Mouse (Mus musculus) common myeloid progenitor, adult 5-6 weeks (primary cell): ENCODE results near the gene Yipf2. TPM values are rescaled to one million over a fixed set of nuclear protein-coding genes. Genes with fewer than 3 reads are reported as not detected.

Experiments
- total RNA-seq: library from RNA; stranded (forward); fragments of 200-1000, 187-1606 nt; gene quantifications from 2 replicates; pipeline ENCODE4 v1.2.3, GENCODE M21; 2017

Yipf2 gene
- total RNA-seq, 1 experiment from 2014 or later: 6.2 TPM

Other genes with a start within 250 kb of the Yipf2 start
- 73.7 and 95.9 TPM in 2 replicates for gene Ilf3, start 225.0 kb downstream of the Yipf2 start, total RNA-seq
- gene Qtrt1, start 181.0 kb downstream of the Yipf2 start, total RNA-seq: 22.5 and 25.5 TPM in 2 replicates
- 53.9 and 65.9 TPM in 2 replicates for gene Dnm2, start 167.9 kb downstream of the Yipf2 start, total RNA-seq
- gene Tmed1, start 82.6 kb downstream of the Yipf2 start, total RNA-seq: 13.8 and 17.1 TPM in 2 replicates
- gene AB124611, start 66.7 kb downstream of the Yipf2 start, total RNA-seq: 0.39 and 2.6 TPM in 2 replicates
- 26.4 and 50.2 TPM in 2 replicates for gene Carm1, start 45.9 kb downstream of the Yipf2 start, total RNA-seq
- 42.6 and 47.7 TPM in 2 replicates for gene Timm29, start 106 bp downstream of the Yipf2 start, total RNA-seq
- 69.7 and 94.1 TPM in 2 replicates for gene Smarca4, start 23.3 kb upstream of the Yipf2 start, total RNA-seq
- gene Ldlr, start 130.7 kb upstream of the Yipf2 start, total RNA-seq: 18.4 and 19.0 TPM in 2 replicates
- gene Spc24, start 167.5 kb upstream of the Yipf2 start, total RNA-seq: 120 and 131 TPM in 2 replicates
- gene Kank2, start 205.9 kb upstream of the Yipf2 start, total RNA-seq: 1.3 and 1.4 TPM in 2 replicates
- gene Angptl8, start 242.7 kb upstream of the Yipf2 start, total RNA-seq: not detected in 2 replicates